Mouse (Mus musculus) brain, adult 2 months (tissue): ENCODE measurements around the gene Sptbn1.

Experiments
- DNase-seq: peaks from one replicate; pipeline ENCODE4 v3.0.0; 2011; ENCODE audit warnings: low read depth, low spot score

Sptbn1 gene

GRCm38 (mm10) chr11:30132581-30132980, 135.4 kb downstream of the Sptbn1 start:
- DNase-seq = no peak

GRCm38 (mm10) chr11:30131640-30132039, 136.3 kb downstream of the Sptbn1 start:
- no peak for DNase-seq

GRCm38 (mm10) chr11:30129339-30129738, 138.6 kb downstream of the Sptbn1 start:
- no peak for DNase-seq

- DNase-seq = no peak
These were observed 141.1 kb downstream of the Sptbn1 start for GRCm38 (mm10) chr11:30126840-30127239.

- no peak for DNase-seq
These were observed 149.9 kb downstream of the Sptbn1 start for GRCm38 (mm10) chr11:30118038-30118437.

- peak; percentile 69 for DNase-seq
These were observed 154.3 kb downstream of the Sptbn1 start for GRCm38 (mm10) chr11:30113631-30114030.

- peak; percentile 44 for DNase-seq
These were observed 157.3 kb downstream of the Sptbn1 start for GRCm38 (mm10) chr11:30110634-30111033.

- no peak for DNase-seq
These were observed 163.8 kb downstream of the Sptbn1 start for GRCm38 (mm10) chr11:30104177-30104576.

GRCm38 (mm10) chr11:30102594-30102993, 165.4 kb downstream of the Sptbn1 start:
- DNase-seq = peak; percentile 81

- DNase-seq = no peak
These were observed 166.2 kb downstream of the Sptbn1 start for GRCm38 (mm10) chr11:30101796-30102195.

GRCm38 (mm10) chr11:30101162-30101561, 166.8 kb downstream of the Sptbn1 start:
- no peak for DNase-seq

GRCm38 (mm10) chr11:30099916-30100315, 168.1 kb downstream of the Sptbn1 start:
- DNase-seq = no peak

- no peak for DNase-seq
These were observed 172.7 kb downstream of the Sptbn1 start for GRCm38 (mm10) chr11:30095212-30095773.

- peak; percentile 27 for DNase-seq
These were observed 176.1 kb downstream of the Sptbn1 start for GRCm38 (mm10) chr11:30091892-30092291.

GRCm38 (mm10) chr11:30085114-30085513, 182.9 kb downstream of the Sptbn1 start:
- no peak for DNase-seq

GRCm38 (mm10) chr11:30057299-30057698, 210.7 kb downstream of the Sptbn1 start:
- peak; percentile 60 for DNase-seq
